Mouse (Mus musculus) gonadal fat pad, adult 2 months (tissue): ENCODE results near the gene Dusp1. TPM values are rescaled to one million over a fixed set of nuclear protein-coding genes. Genes with fewer than 3 reads are reported as not detected.

ENCODE experiments used
- DNase-seq: peaks from one replicate; pipeline ENCODE4 v3.0.0-alpha.2; 2012; ENCODE audit warnings: low read depth
- polyA plus RNA-seq: library from polyadenylated mRNA; depleted of rRNA; stranded (reverse); fragments of >200 nt; gene quantifications from 2 replicates; pipeline ENCODE4 v1.2.3, GENCODE M21; 2012

The Dusp1 gene
- polyA plus RNA-seq, 1 experiment = 85.9 TPM

DNA sequence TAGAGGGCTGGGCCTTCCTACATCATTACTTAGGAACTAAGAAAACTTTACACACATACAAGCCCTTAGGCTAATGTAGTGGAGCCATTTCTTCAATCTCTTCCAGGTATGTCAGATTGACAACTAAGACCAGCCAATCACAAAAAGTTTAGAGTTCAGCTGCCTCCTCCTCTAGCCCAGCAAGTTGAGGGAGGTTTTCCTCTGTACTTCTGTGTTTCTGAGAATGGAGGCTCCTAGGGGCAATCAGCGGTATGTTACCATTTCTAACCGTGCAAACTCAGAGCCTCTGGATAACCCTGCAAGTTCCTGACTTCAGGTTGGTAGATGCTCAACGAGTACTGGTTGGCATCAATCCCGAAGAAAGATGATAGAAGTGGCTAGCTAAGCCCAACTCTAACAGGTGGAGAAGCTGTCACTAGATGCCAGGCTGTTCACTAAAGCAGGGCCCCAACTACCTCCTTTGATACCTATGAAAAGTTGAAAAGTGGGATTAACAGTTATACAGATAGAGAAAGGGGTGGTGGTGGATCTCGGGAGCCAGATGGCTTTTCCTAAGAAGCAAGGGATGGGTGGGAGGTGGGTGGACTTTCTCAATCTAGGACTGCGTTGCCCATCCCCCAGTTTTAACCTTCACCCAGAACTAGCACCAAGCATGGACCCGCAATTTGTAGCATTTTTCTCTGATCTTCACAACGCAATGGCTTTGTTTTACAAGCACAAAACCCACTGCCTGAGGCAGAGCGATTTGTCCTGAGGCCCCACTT is 1.2 kb downstream of the Dusp1 start:
- no peak for DNase-seq

DNA sequence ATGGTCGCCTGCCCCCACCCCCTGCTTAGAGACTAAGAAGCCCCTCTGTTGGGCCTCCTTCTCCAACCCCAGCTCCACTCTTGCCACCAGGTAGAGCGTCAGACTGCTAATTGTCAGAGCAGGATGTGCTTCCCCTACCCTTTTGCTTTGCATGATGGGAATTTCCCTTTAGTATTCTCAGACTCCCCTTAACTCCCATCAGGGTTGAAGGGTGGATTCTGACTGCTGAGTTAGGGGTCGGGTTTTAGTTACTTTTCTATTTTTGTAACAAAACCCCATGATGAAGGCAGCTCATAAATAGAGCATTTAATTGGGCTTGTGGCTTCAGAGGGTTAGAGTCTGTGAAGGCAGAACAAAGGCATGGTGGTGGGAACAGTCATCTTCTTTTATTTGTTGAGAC is 8.9 kb downstream of the Dusp1 start:
- DNase-seq = no peak

DNA sequence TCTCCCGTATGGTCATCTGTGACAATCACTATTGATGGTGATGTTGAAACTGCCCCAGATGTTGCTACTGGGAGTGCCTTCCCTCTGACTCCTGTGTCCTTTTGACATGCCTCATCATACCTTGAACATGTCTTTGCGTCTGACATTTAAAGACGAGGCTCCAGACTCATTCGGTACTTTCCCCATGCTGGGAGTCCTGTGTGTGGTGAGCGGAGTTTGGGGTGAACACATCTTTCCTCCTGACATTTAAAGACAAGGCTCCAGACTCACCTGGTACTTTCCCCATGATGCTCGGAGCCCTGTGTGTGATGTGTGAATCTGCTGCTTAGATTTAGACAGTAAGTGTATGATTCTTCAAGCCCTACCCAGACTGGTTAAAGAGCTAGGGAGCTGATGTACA is 10.8 kb downstream of the Dusp1 start:
- DNase-seq = no peak

DNA sequence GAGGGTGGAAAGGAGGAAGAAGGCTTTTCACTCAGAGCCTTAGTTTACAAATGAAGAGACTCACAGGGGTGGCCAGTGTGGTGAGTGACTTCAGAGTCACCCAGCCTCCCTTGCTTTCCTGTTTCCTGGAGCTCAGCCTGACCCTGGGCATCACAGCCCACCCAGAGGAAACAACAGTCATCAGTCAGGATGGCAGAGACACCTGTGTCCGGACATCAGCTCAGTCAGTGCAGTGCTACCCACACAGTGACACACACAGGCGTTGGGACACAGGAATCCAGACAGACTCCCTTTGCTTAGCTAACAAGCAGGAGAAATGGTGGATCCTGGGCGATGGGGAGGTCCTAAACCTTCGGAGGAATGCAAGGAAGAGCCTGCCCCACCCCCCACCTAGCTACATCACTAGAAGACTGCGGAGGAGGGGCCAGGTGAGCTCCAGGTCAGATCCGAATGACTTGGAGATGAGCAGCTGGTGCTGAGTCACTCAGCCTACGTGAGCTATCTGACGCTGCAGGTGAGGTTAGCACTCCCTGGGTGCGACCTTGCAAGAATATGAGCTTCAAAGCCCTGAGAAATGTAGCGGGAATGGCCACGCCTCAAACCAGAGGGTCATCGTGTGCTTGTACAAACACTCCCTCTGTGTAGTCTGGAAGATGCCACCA is 12.6 kb downstream of the Dusp1 start:
- no peak for DNase-seq

DNA sequence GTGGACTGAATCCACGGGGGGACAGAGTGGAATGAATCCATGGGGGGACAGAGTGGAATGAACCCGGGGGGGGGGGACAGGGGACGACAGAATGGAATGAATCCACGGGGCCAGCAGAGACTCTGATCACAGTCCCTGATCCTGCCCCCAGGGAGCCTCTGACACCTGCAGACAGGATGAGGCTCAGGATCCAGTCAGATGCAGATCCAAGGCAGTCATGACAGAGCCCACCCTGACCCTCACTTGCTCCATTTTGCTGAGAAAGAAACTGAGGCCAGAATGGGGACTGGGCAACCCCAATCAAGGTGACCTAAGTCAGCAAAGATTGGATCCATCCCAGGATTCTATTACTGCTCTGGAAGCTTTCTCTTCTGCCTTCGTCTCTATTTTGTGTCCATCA is 13.4 kb downstream of the Dusp1 start:
- DNase-seq = no peak

DNA sequence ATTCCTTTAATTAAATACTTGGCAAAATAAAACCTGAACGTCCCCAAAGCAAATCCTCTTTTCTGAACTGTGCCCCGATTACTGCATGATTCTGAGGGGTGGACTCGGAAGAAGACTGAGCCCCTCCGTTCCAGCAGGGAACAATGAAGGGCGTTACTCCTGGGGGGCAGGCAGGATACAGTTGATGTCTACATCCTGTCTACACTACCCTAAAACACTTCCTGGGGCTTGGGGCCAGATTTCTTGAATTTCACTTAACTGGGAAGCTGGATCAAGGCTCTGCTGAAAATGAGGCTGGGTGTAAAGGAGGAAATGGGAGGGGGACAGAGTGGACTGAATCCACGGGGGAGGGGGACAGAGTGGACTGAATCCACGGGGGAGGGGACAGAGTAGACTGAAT is 14.2 kb downstream of the Dusp1 start:
- DNase-seq = no peak

DNA sequence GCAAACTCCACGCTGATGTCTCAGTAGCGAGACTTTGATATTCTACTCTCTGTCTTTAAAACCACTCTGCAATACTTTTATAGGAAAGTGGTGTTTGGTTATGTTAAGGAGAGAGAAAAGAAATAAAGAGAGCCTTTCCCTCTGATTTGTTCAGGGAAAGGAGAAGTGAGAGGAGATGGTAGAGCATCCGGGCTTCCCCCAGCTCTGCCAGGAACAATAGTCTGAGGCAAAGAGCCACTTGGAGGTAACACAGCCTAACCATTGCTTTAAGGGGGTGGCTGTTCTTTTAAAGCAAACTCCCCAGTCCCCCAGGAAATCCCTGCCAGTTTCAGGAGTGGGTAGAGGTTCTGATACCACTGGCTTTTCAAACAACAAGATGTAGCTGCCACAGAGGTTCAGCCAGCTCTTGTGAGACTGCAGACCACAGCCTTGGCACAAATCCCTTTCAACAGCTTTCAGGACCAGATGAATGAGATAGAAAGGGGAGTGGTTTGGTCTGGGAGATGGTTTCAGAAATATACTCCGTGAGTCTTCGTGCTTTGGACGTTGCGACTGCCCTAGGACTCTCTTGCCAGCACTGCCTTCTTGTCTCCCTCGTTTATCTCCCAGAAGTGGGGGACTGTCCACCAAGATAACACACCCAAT is 17.5 kb downstream of the Dusp1 start:
- DNase-seq = no peak

DNA sequence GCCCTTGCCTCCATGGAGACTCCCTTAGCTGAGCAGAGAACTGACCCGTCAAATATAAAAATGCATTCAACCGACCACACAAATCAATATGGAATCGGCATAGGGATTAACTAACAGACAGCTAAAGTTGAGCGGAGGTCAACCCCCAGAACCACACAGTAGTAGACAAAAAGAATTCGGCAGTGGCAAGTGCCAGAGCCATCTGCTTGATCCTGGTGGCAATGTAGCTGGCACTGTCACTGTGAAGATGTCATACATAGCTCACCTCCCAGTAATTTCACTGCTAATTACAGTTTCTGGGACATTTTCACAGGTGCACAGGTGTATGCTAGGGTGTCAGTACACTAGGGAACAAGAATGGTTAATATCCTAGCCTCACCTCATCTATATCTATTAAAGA is 21.8 kb downstream of the Dusp1 start:
- DNase-seq = no peak

DNA sequence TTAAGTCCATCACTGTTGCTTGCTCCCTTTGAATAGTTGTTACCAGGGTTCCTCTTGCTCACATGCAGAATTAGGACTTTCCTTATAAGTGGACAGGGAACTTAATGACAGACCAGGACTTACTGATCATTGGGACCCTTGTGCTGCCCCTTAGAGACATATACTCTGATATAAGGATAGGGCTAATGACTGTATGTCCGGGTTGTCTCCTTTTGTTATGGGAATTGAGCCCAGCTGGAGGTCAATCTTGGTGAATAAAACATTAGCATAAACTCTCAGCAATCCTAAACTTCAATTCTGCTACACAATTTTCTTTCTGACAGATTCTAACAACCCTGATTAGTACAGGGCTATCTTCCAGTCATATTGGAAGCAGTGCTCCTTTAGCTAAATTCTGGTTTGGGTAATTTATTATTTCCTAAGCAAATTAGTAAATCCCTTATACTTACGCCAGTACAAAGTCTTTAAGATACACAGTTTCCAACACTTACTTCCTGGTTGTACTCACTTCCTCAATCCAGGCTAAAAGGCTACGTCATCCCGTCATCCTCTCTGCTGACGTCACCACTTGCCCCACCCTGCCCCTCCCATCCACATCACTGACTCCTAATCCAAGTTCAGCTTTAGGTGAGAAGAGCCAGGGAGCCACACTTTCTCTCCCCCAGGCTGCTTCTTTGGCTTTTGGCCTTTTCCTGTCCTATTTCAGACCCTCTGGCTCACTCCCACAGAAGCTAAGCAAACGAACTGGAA is 24.0 kb downstream of the Dusp1 start:
- no peak for DNase-seq

DNA sequence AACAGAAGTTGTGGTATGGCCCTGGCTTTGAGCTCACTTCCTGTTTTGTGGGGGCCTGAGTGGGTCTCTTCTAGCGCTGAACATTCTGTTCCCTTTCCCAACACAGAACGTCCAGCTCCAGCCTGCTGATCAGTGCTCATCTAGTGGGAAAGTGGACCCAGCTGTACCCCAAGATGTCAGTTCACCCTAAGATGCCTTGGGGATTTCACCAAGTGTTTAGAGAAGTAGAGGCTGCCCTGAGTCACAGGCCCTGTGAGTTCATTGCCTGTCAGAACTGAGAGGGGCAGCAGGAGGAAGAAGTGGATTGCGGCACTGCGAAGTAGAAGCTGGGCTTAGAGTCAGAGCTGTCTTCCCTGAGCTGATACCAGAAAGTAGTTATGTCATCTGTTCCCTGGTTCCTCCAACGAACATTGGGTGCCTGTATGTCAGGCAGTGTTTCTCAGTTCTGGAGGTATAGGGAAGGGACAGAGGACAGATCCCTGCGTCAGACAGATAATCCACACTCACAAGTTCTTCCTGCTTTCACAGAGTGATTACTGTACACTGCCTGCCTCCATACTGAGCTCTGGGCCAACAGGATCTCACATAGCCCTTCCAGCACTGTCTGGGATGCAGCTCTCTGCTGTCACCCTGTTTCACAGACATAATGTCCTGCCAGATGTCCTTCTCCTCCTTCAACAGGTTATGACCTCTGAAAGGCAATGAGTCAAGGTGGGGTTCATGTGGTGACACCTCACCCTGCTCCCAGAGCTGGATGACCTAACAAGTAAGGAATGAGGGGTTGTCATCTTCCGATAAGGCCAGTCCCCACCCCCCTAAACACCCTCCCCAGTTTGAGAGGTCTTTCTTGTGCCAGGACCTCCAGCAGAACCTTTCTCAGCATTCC is 26.4 kb downstream of the Dusp1 start:
- DNase-seq = no peak

DNA sequence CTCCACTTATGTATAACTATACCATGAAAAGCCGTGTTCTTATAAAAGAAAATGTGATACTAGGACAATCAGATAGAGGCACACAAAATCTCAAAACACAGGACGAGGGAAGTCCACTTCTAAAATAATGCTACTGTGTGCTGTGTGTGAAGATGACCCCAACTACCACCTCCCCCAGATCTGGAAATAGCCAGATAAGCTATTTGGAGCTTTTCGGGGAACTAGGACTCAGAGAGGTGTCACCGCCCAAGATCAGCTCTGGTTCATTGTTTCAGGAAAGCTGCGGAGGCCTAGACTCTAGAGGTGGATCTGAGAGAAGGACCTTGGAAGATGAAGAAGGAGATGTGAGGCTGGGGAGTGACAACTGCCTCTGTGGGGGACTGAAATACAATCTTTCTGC is 27.2 kb downstream of the Dusp1 start:
- DNase-seq = no peak

DNA sequence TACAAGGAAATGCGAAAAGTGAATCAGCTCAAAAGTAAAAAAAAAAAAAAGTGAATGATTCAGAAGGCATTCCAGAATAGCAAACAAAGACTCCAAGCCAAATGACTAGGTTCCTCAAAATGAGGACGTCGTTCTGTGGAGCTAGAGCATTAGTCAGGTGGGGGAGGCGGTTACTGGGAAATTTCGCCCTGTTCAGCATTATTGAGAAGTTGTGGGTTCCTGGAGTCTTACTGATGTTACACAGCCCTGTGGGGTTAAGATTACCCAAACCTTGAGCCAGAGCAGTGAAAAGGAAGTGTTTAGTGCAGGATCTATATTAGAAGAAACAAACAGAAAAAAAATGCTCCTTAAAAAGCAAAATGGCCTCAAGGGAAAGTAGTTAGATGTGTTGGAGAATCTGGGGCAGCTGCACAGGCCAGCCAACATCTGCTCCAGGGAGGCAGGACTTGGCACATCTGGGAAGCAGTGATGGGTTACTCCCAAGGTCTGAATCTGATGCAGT is 28.0 kb downstream of the Dusp1 start:
- no peak for DNase-seq

DNA sequence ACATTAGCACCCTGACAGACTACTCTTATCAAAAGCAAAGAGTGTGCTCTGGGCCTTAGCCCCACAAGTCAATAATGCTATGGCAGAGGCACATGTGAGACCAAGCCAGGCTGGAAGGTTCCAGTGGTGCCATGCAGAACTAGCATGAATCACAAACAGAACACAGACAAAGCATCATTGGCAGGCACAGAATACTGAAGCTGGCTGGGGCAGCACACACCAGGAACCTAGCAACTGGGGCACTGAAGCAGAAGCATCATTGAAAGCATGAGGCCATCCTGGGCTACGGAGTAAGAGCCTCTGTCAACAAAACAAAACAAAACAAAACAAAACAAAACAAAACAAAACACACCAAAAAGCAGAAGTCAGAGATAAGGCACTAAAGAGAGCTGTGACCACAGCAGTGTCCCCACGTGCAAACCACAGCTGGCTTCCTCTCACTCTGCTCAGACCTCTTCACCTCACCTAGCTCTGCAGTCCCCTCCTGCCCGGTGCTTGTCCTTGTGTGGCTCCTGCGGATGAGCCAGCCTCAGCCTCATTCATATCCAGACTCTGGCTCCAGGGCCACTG is 29.4 kb downstream of the Dusp1 start:
- no peak for DNase-seq

DNA sequence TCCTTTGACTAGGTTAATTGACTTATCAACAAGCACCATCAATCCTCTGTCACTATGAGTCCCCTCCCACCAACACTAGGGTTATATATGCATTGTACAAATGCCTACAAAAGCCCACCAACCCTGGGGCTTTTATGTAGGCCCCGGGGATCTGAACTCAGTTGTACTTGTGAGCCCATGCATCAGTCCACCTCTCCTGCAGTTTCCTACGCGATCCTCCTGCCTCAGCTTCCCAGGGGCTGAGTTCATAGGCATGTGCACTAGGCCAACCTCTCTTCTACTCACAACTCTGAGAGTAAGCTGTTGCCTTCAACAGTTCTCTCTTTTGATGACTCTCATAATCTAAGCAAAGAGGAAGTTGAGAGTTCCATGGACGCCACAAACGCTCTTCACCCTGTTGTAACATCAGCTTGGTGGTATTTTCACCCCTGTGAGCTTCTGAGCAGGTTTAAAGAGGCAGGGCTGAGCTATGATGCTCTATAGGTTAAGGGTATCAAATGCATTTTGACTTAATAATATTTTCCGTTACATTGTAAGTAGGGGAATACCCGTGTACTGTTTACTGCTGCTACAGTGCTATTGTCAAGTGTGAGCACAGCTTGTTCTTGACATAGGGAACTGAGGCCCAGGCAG is 30.4 kb downstream of the Dusp1 start:
- no peak for DNase-seq

DNA sequence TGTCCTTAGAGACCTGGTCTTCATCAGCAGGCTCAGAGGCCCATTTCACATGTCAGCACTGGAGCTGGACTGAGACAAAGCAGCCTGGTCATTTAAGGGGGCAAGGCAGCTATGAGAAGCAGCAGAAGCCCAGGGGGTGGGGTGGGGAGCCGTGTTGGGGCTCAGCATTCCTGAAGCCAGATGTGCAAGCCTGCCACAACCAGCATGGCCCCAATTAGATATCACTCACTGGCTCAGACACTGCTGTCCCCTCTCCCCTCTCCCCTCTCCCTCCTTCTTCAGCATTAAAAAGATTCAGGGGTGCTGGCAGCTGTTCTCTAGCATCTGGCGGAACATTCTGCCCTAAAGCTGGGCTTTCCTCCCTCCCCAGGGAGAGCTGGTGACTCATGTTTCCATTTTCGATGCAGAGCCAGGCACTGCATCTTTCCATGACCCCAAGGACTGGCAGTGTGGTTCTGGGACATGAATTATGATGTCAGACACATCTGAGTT is 31.3 kb downstream of the Dusp1 start:
- DNase-seq = no peak

DNA sequence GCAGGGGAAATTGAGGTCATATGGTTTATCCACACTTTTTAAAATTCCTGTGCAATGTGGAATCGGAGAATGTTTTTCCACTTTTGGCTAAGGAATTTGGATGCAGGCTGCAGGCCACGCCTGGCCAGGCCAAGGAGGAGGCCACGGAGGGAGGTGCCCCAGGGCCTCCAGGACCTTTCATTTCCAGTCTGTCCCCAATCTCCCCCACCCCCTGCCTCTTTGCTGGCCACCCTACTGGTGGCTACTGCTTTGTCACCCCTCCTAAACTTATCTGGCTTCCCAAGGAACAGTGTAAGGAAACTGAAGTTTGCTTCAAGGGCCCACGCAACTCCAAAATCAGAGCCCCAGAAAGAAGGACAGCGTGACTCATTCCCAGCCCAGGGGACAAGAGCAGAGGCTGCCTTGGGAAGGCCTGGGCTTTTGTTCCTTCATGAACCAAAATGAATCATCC is 32.1 kb downstream of the Dusp1 start:
- no peak for DNase-seq

DNA sequence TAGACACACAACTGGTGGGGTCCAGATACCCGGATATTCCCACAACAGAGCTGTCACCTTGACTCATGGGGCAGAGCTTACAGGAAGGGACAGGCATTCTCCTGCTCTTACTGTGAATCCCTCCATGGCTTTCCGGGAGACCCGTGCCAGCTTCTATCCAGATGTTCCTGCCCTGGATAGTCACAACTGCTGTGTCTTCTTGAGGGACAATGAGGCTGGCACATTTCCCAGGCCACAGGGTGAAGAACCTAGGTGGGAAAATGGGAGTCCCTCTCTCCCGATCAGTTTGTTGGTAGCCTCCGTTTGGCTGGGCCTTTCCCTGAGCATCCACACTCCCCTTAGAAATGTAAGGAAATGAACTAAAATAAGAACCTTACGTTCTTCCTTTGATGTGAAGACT is 33.2 kb downstream of the Dusp1 start:
- no peak for DNase-seq

DNA sequence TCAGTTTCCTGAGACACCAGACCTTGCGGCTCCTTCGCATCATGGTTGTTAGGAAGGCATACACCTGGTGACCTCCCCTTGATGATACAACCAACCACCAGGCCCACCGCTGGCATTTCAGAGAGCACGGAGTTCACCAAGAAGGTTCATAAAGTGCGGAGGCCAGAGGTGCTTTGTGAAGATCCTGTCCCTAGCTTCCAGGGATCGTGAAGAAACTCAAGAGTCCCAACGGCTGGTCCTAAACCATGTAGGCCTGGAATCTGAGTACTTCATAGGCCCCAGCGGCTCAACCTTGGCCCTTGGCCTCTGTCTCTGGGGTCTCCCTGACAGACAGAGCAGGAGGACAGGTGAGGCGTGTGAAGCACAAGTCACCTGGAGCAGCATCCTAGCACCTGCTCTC is 34.6 kb downstream of the Dusp1 start:
- DNase-seq = no peak

DNA sequence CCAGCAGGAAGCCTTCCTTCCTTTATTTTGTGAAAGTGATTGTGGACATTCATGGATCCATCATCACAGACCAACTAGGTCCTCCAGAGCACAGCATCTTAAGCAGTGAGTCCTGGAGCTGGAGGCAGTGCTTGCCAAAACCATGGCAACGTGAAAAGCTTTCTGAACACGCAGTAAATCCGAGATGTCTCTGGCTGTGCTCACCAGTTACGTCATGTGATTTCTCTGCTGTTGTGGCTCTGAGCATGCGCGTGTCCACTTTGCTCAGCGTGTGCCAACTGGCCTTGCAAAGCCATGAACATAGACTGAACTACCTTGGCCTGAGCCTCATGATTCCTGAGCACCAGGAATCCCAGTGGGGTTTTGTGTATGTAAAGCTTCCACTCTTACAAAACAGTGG is 36.6 kb downstream of the Dusp1 start:
- no peak for DNase-seq

DNA sequence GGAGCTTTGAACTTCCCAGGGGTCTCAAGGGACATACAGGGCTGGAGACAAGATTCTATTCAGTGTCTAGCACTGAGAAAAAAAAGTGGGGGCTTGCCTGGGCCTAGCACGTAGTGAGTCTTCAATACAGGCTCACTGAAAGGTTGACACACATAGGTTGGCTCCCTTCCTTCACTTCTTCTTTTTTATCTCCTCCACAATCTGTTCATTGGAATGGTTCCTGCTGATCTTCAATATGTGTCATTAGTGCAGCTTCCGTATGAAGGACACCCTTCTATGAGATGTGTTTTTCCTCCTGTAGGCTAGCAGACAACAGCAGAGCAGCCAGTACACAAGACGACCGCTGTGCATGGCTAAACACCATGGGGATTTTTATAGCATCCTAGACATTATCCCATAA is 37.1 kb downstream of the Dusp1 start:
- no peak for DNase-seq
